Mouse (Mus musculus) embryonic facial prominence, embryonic 15.5 days (tissue): ENCODE measurements around the gene Gm12830. TPM values are rescaled to one million over a fixed set of nuclear protein-coding genes. Genes with fewer than 3 reads are reported as not detected.

Experiments used
- ATAC-seq: fragments of 200-750 bp; cut with Nextera tagmentation; 2 replicates; pipeline ENCODE4 v1.8.0; 2017; ENCODE audit warnings: low read depth, moderate TSS enrichment; ENCODE audit not compliant: insufficient number of reproducible peaks, low FRiP score, low TSS enrichment
- H3K27ac ChIP-seq: fragments of 300-500 bp; sonication (generic); replicated peaks from 2 replicates; pipeline ENCODE4 v1.5.1; 2015; ENCODE audit warnings: mild to moderate bottlenecking, inconsistent platforms
- H3K27me3 ChIP-seq: fragments of 300-500 bp; sonication (generic); 2 replicates; pipeline ENCODE4 v1.6.1; 2015; ENCODE audit warnings: inconsistent platforms
- H3K36me3 ChIP-seq: fragments of 300-500 bp; sonication (generic); 2 replicates; pipeline ENCODE4 v1.6.1; 2015; ENCODE audit warnings: mild to moderate bottlenecking, inconsistent platforms
- H3K4me1 ChIP-seq: fragments of 300-500 bp; sonication (generic); 2 replicates; pipeline ENCODE4 v1.6.1; 2015; ENCODE audit warnings: inconsistent platforms
- H3K4me2 ChIP-seq: fragments of 300-500 bp; sonication (generic); replicated peaks from 2 replicates; pipeline ENCODE4 v1.6.1; 2015; ENCODE audit warnings: mild to moderate bottlenecking, inconsistent platforms
- H3K4me3 ChIP-seq: fragments of 300-500 bp; sonication (generic); replicated peaks from 2 replicates; pipeline ENCODE4 v1.5.1; 2015; ENCODE audit warnings: mild to moderate bottlenecking, inconsistent platforms
- H3K9ac ChIP-seq: fragments of 300-500 bp; sonication (generic); 2 replicates; pipeline ENCODE4 v1.6.1; 2015; ENCODE audit warnings: inconsistent platforms
- H3K9me3 ChIP-seq: fragments of 300-500 bp; sonication (generic); replicated peaks from 2 replicates; pipeline ENCODE4 v1.6.1; 2016; ENCODE audit warnings: inconsistent platforms
- WGBS: fragments of 180-500 bp; shearing (Covaris S2); methylation state at CpG from one replicate; pipeline ENCODE4 v1.1.7; 2015; 5-methylcytosine and 5-hydroxymethylcytosine counted together
- polyA plus RNA-seq: library from polyadenylated mRNA; unstranded; fragments of >200 nt; fragmentation: Nextera tagmentation; extraction: Ambion mirVana; gene quantifications from 2 replicates; pipeline ENCODE4 v1.2.1, GENCODE M21; 2015

The Gm12830 gene
- polyA plus RNA-seq, 1 experiment from 2014 or later: not detected

DNA sequence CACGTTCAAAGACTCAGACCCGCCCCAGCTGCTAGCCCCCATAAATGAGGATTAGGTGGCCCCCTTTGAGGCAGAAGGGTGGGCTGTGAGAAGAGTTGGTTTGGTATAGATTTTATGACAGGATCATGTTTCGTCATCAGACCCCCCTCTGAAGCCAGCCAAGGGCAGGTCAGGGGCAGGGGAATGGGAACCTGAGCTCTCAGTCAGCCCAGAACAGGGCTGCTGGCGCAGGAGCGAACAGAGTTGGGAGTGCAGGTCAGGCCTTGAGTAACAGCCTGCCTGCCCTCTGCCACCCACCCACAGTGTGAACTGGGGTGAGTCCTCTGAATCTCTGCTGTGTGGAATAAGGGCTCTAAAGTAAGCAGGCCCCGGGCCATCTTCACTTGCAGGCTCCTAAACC, 25.2 kb downstream of the Gm12830 start:
- Histone ChIP-seq H3K9me3 (no peaks in the 10 kb centered on the region), H3K27ac (no peak overlapping the region), H3K27me3 (peaks cover 43% of the 10 kb centered on the region), H3K4me3 (no peak overlapping the region), H3K4me2 (no peak overlapping the region), H3K4me1 (peaks cover 13% of the 10 kb centered on the region), H3K9ac (no peak overlapping the region), H3K36me3 (no peaks in the 10 kb centered on the region)
- no peak for ATAC-seq
- WGBS: 74% methylated on average over 6 of the region's 6 CpGs

DNA sequence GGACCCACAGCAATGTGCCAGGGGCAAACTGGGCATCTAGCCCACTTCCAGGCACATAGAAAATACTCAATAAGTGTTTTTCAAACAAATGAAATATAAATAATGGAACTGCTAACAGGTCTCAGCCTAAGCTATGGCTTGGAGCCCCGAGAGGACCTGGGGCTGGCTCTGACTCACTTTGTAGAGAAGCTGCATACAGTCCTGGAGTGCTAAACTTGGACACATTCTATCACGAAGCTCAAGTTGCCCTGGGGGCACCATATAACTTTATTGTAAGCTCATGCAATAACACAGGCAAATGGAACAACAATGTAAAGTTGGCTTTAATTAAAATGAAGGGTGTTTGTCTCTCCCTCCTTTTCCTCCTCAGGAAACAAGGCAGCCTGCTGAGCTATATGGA, 32.4 kb downstream of the Gm12830 start:
- Histone ChIP-seq H3K4me2 (no peak overlapping the region), H3K27me3 (peaks cover 8% of the 10 kb centered on the region; the same call in 1 of the 2 replicates), H3K4me3 (no peak overlapping the region), H3K9me3 (no peaks in the 10 kb centered on the region), H3K27ac (no peak overlapping the region), H3K9ac (no peak overlapping the region), H3K4me1 (no peaks in the 10 kb centered on the region), H3K36me3 (no peaks in the 10 kb centered on the region)
- ATAC-seq: peak; percentile 60; the same call in 1 of the 2 replicates
- 49% methylated on average over 2 of the region's 2 CpGs for WGBS

DNA sequence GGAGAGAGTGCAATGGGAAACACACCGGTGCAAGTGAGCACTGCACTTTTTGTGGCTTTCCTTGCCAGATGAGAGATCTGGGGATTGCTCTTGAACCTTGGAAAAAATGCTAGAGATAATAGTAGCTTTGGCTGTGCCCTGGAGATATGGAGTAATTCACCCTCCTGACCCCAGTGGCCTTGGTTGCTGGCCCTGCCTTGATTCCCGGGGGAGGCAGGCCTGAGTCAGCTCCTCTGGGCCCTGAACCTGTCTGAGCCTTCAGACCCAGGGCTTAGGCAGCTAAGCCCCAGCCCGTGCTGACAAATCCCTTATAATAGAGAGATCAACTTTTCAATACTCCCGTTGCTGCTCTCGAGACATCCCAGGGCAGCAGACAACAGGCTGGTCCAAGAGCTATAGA, 36.9 kb downstream of the Gm12830 start:
- ATAC-seq: no peak
- Histone ChIP-seq H3K4me3 (no peak overlapping the region), H3K4me2 (no peak overlapping the region), H3K9me3 (no peaks in the 10 kb centered on the region), H3K27ac (no peak overlapping the region), H3K36me3 (no peaks in the 10 kb centered on the region), H3K9ac (no peak overlapping the region), H3K27me3 (peaks cover 12% of the 10 kb centered on the region; the same call in 1 of the 2 replicates), H3K4me1 (no peaks in the 10 kb centered on the region)
- WGBS: 26% methylated on average over 5 of the region's 5 CpGs

DNA sequence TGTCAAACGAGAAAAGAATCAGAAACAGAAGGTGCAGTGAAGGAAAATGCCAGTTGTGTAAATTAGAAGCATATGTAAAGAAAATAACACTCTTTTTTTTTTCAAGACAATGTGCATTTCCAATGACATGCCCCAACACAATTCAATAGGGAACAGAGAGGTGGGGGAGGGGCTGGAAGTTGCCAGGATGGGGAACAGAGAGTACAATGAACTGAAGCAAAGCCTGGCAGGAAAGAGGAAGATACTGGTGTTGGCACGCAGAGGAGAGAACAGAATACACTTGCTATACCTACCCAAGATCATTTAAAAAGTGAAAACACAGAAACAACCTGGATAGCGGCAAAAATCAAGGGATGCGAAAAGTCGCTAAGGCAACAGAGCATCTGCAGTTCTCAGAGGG, 41.6 kb downstream of the Gm12830 start:
- no peak overlapping the region for H3K9ac ChIP-seq
- no peak overlapping the region for H3K4me2 ChIP-seq
- H3K9me3 ChIP-seq: no peaks in the 10 kb centered on the region
- WGBS: 72% methylated on average over 5 of the region's 5 CpGs
- no peak for ATAC-seq
- no peak overlapping the region for H3K4me3 ChIP-seq
- no peaks in the 10 kb centered on the region for H3K36me3 ChIP-seq
- no peak overlapping the region for H3K27ac ChIP-seq
- peaks cover 15% of the 10 kb centered on the region; the same call in 1 of the 2 replicates for H3K27me3 ChIP-seq
- no peaks in the 10 kb centered on the region; the same call in 1 of the 2 replicates for H3K4me1 ChIP-seq

DNA sequence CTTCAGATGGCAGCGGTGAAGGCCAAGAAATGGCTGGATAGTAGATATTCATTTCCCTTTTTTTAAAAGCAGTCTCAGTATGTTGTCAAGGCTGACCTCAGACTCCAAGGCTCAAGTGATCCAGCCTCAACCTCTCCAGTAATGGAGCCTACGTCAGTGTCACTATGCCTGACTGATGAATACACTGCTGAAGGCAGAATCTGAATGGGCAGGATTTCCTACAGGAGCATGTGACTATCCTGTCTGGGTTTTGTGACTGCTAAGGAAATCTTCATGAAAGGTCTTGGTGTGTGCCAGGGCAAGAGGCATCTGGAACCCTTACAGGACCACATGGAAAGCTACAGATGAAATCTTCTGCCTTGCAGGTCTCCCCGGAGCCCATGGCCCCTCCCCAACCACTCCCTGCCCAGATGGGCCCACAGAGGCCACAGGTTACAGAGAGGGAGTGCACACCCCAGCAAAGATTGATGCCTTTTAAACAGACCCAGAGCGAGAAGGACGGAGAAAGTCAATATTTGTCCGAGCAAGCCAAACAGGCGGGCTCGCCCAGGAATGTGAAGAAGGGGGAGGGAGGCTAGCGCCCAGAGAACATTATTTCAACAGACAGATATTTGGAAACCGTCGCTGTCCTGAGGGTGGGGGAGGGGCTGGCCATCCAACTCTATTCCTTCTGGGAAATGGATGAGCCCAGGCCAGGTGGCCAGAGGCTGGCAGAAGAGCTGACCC, 48.4 kb downstream of the Gm12830 start:
- H3K4me3 ChIP-seq: no peak overlapping the region
- no peak overlapping the region for H3K9ac ChIP-seq
- ATAC-seq: no peak
- no peaks in the 10 kb centered on the region for H3K36me3 ChIP-seq
- H3K27me3 ChIP-seq: peaks cover 3% of the 10 kb centered on the region; the same call in 1 of the 2 replicates
- no peaks in the 10 kb centered on the region for H3K9me3 ChIP-seq
- WGBS: 46% methylated on average over 11 of the region's 11 CpGs
- H3K4me2 ChIP-seq: no peak overlapping the region
- no peak overlapping the region for H3K27ac ChIP-seq
- no peaks in the 10 kb centered on the region for H3K4me1 ChIP-seq

DNA sequence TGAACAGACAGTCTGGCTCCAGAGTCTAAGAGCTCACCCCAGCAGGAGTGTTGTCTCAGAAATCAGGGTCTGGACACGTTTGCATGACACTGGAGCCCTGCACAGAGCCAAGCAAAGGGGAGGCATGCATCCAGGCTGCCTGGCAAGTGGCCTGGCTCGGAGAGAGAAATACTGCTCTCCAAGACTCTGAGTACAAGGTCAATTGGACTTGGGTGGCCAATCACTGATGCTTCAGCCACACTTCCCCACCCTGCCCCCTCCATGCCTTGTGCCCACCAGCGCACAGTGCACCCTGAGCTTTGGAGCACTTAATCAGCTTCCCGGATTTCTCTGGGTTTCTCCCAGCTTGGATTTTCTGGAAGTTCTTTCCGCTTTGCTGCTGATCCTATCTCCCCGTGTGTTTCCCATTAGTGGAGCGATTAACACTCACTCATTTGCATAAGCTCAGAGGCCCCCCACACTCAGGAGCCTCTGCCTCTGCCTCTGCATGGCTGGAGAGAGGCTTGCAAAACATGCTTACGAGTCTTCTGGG, 55.0 kb downstream of the Gm12830 start:
- no peak overlapping the region for H3K4me3 ChIP-seq
- H3K27ac ChIP-seq: no peak overlapping the region
- no peaks in the 10 kb centered on the region for H3K36me3 ChIP-seq
- no peak overlapping the region for H3K9ac ChIP-seq
- H3K27me3 ChIP-seq: no peaks in the 10 kb centered on the region
- ATAC-seq: no peak
- 18% methylated on average over 8 of the region's 8 CpGs for WGBS
- no peaks in the 10 kb centered on the region for H3K4me1 ChIP-seq
- H3K4me2 ChIP-seq: no peak overlapping the region
- no peaks in the 10 kb centered on the region for H3K9me3 ChIP-seq

DNA sequence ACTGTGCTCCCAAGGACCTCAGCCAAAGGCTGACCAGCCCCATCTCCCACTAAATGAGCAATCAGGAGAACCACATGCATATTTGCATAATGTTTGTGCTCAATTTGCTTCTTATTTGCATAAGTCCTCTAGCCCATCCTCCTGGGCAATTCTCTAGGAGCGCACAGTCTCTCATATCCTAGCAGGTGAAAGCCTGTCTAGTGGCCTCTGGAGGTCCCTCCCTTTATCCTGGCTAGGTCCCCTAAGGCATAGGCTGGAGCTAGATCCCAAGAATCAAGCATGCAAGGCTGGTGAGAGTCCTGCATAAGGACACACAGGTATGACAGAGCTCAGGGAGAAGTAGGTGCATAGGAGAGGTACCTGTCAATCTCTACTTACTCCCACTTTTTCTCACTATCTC, 60.7 kb downstream of the Gm12830 start:
- no peak overlapping the region for H3K27ac ChIP-seq
- WGBS: 93% methylated on average over 1 of the region's 1 CpGs
- no peak overlapping the region for H3K9ac ChIP-seq
- no peaks in the 10 kb centered on the region for H3K9me3 ChIP-seq
- no peaks in the 10 kb centered on the region for H3K27me3 ChIP-seq
- no peaks in the 10 kb centered on the region for H3K36me3 ChIP-seq
- no peak overlapping the region for H3K4me3 ChIP-seq
- H3K4me2 ChIP-seq: no peak overlapping the region
- no peaks in the 10 kb centered on the region for H3K4me1 ChIP-seq
- no peak for ATAC-seq

DNA sequence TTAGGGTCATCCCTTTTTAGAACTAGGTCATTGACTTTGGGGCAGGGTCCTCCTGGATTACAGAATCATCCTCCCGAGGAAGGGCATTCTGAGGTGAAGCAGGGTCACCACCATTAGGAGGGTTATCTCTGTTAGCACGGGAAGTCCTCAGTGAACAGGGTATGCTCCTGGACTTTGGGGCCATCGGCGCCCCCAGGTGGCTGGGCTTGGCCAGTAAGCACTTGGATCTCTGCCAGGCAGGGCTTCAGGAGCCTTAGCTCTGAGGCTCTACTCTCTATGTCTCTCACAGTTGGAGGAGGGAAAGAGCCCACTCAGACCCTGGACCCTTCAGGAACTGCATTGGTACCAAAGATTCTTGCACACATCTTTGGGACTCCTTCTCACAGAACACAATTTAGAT, 76.3 kb downstream of the Gm12830 start:
- H3K9ac ChIP-seq: no peak overlapping the region
- no peaks in the 10 kb centered on the region for H3K36me3 ChIP-seq
- ATAC-seq: peak; percentile 51
- H3K4me1 ChIP-seq: peaks cover 11% of the 10 kb centered on the region
- WGBS: 17% methylated on average over 4 of the region's 4 CpGs
- no peak overlapping the region for H3K4me3 ChIP-seq
- no peaks in the 10 kb centered on the region for H3K9me3 ChIP-seq
- no peak overlapping the region for H3K4me2 ChIP-seq
- H3K27me3 ChIP-seq: peaks cover 76% of the 10 kb centered on the region
- H3K27ac ChIP-seq: no peak overlapping the region

DNA sequence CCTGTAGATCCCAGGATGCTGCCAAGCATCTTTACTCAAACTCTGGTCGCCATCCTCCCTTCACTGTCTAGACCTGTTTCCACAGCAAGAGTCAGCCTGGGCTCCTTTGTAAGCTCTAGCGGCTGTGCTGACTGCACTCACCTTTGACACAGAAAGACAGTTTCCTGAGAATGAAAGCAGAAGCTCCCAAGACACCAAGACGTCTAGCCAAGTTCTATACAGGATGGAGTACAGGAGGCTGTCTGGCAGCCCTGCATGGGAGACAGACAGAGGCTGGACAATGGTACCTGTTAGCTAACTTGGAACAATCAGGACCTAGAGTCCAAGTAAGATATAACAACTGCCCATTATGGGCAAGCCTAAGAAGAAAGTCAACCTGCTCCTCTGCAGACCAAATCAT, 78.4 kb downstream of the Gm12830 start:
- Histone ChIP-seq H3K36me3 (no peaks in the 10 kb centered on the region), H3K27me3 (peaks cover 96% of the 10 kb centered on the region)
- WGBS: 18% methylated on average over 3 of the region's 3 CpGs

DNA sequence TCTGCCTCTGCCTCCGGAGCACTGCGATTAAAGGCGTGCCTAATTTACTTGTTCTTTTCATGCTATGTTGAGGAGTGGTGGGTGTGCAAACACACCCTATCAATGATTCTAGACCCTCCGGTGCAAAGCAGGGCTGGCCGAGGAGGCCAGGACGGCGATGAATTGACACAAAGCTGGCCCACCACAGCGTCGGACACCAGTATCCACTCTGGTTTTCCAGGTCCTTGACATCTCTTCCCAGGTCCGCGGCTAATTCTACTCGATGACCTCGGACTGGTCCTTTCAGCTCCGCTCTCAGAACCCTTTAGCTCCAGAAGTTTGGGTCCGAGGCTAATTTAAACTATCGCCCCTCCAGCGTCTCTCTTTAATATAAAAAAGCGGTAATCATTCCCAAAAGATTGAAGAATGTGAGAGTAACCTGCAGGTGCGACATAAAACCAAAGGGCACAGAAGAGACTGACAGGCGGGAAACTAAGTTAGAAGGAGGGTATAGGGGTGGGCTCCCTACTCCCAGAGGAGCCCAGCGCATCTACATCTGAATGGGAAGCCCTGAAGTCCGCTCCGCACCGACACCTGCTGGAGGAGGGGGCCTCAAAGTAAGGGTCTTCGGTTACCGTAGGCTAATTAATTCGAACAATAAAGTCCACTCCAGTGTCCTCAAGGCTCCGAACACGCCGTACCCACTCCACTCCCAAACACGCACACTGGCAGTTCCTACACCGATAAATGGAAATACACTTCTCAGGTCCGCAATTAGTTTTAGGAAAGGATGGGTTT, 79.5 kb downstream of the Gm12830 start:
- no peaks in the 10 kb centered on the region for H3K36me3 ChIP-seq
- peak overlapping the region; percentile 10; the same call in 1 of the 2 replicates for H3K4me3 ChIP-seq
- 6% methylated on average over 33 of the region's 33 CpGs for WGBS
- no peak overlapping the region for H3K9ac ChIP-seq
- no peak for ATAC-seq
- H3K4me1 ChIP-seq: peaks cover 14% of the 10 kb centered on the region
- H3K27ac ChIP-seq: no peak overlapping the region
- 0 out of 2 replicates have a peak overlapping the region, but pooled peaks have one; percentile 45 for H3K4me2 ChIP-seq
- peaks cover 98% of the 10 kb centered on the region for H3K27me3 ChIP-seq
- no peaks in the 10 kb centered on the region for H3K9me3 ChIP-seq

More for the DNA sequence above, 78.4 kb downstream of the Gm12830 start:
- Histone ChIP-seq H3K4me3 (no peak overlapping the region), H3K9me3 (no peaks in the 10 kb centered on the region), H3K4me1 (peaks cover 14% of the 10 kb centered on the region), H3K4me2 (no peak overlapping the region), H3K9ac (no peak overlapping the region), H3K27ac (no peak overlapping the region)
- no peak for ATAC-seq

DNA sequence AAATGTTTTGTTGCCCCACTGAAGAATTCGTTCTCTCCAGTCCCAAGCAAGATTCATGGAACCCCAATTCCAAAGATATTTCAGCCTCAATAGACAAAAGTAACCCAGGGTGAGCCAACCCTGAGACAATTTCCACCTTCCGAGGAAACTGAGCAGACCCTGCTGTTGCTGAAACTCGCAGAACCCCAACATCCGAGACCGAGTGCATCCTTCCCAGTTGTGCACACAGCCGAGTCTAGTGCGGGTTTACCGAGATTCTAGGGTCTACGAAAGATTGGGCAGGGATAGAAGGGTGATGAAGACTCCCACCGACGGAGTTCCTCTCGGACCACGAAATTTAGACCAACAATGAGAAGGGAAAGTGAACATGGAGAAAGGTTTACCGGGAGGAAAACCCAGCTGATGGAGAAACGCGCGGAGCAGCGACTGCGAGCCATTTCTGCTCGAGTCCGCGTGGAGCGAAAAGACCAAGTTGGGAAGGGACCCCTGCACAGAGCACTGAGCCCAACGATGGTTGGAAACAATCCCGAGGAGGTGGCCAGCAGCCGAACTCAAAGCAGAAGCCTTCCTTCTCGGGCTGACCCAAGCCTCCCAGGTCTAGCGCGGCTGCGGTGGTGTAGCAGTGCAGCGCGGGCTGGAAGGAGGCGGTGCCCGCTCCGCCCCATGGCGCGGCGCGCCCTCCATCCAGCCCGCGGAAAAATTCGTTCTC, 80.3 kb downstream of the Gm12830 start:
- no peak overlapping the region for H3K27ac ChIP-seq
- H3K4me2 ChIP-seq: peak overlapping the region; percentile 45
- peaks cover 17% of the 10 kb centered on the region for H3K4me1 ChIP-seq
- ATAC-seq: no peak
- WGBS: 1% methylated on average over 42 of the region's 42 CpGs
- peaks cover 98% of the 10 kb centered on the region for H3K27me3 ChIP-seq
- H3K36me3 ChIP-seq: no peaks in the 10 kb centered on the region
- H3K4me3 ChIP-seq: peak overlapping the region; percentile 33
- no peaks in the 10 kb centered on the region for H3K9me3 ChIP-seq
- no peak overlapping the region for H3K9ac ChIP-seq
